Mouse (Mus musculus) limb, embryonic 14.5 days (tissue): Measurements from ENCODE around the gene 4931414P19Rik. TPM values are rescaled to one million over a fixed set of nuclear protein-coding genes. Genes with fewer than 3 reads are reported as not detected.
A peak's percentile ranks its signal among the peaks of the same experiment; 100 is the strongest.

Experiments used
- ATAC-seq: fragments of 200-750 bp; cut with Nextera tagmentation; 2 replicates; pipeline ENCODE4 v1.8.0; 2017; ENCODE audit warnings: low read depth, moderate number of reproducible peaks, moderate TSS enrichment; ENCODE audit not compliant: low FRiP score
- DNase-seq: peaks from one replicate; pipeline ENCODE4 v3.0.0-alpha.2; 2015; ENCODE audit warnings: low spot score
- H3K27ac ChIP-seq: fragments of 300-500 bp; sonication (generic); replicated peaks from 2 replicates; pipeline ENCODE4 v1.5.1; 2014; ENCODE audit warnings: low read depth, mild to moderate bottlenecking, low read length, moderate library complexity, mixed read lengths
- H3K27me3 ChIP-seq: fragments of 300-500 bp; sonication (generic); 2 replicates; pipeline ENCODE4 v1.6.1; 2014; ENCODE audit warnings: low read length, mixed read lengths; ENCODE audit not compliant: control insufficient read depth, insufficient read depth
- H3K36me3 ChIP-seq: fragments of 300-500 bp; sonication (generic); 2 replicates; pipeline ENCODE4 v1.6.1; 2014; ENCODE audit warnings: mild to moderate bottlenecking, low read length, moderate library complexity, mixed read lengths; ENCODE audit not compliant: control insufficient read depth, insufficient read depth
- H3K4me1 ChIP-seq: fragments of 300-500 bp; sonication (generic); 2 replicates; pipeline ENCODE4 v1.6.1; 2014; ENCODE audit warnings: antibody characterized with exemption, low read length, mixed read lengths; ENCODE audit not compliant: control insufficient read depth, insufficient read depth
- H3K4me2 ChIP-seq: fragments of 300-500 bp; sonication (generic); replicated peaks from 2 replicates; pipeline ENCODE4 v1.6.1; 2014; ENCODE audit warnings: low read depth, mild to moderate bottlenecking, low read length, moderate library complexity; ENCODE audit not compliant: severe bottlenecking
- H3K4me3 ChIP-seq: fragments of 300-500 bp; sonication (generic); replicated peaks from 2 replicates; pipeline ENCODE4 v1.5.1; 2014; ENCODE audit warnings: low read length
- H3K9ac ChIP-seq: fragments of 300-500 bp; sonication (generic); 2 replicates; pipeline ENCODE4 v1.6.1; 2014; ENCODE audit warnings: mild to moderate bottlenecking, low read depth, low read length, moderate library complexity; ENCODE audit not compliant: severe bottlenecking
- H3K9me3 ChIP-seq: fragments of 300-500 bp; sonication (generic); 2 replicates; pipeline ENCODE4 v1.6.1; 2016; ENCODE audit warnings: low read length; ENCODE audit not compliant: control insufficient read depth
- POLR2A ChIP-seq: fragments of 200-500 bp; IDR thresholded peaks from 2 replicates; pipeline ENCODE4 v1.8.0; 2012; ENCODE audit warnings: inconsistent platforms, mild to moderate bottlenecking, moderate library complexity, borderline replicate concordance; ENCODE audit not compliant: insufficient read depth, insufficient read length; ENCODE audit errors: extremely low read depth
- WGBS: fragments of 180-500 bp; shearing (Covaris S2); extraction: QIAGEN DNeasy Blood & Tissue Kit; methylation state at CpG from one replicate; pipeline ENCODE4 v1.1.7; 2014; 5-methylcytosine and 5-hydroxymethylcytosine counted together
- polyA plus RNA-seq, 2 experiments: library from polyadenylated mRNA; depleted of rRNA in 1 of 2; stranded (reverse) in 1 of 2; unstranded in 1 of 2; fragments of >200 nt; fragmentation: Nextera tagmentation in 1 of 2; extraction: Ambion mirVana in 1 of 2; gene quantifications; 2 replicates each; pipeline versions ENCODE4 v1.2.1 to v1.2.3; 2012 to 2014

The 4931414P19Rik gene
- polyA plus RNA-seq, 2 experiments: 4.4 to 14.0 TPM

DNA sequence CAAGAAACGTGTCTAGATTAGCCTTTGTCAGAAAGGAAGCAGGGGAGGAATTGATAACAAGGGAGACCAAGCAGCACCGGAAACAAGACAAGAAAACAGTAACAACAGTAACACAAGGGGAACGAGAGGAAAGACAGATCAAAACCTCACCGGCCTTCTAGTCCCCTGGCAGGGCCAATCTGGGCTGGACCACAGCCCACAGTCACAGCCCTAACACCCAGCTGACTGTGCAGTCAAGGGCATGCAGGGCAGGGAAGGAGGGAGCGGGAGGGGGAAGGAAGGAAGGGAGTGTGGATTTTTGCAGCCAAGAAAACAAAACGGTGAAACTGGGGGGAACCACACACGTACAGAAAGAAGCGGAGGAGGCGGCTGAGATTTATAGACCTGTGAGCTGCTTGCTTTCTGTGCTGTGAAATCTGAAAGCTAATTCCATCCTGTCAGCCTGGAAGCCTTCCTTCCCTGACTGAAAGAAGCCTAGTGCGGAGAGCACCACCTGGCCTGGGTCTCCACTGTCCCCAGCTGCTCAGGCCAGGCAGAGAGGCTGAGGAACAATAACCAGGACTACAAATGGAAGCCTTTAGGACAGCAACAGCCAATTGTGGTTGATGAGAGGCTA is 13.4 kb downstream of the 4931414P19Rik start:
- no peak for ATAC-seq
- WGBS: 59% methylated on average over 10 of the region's 10 CpGs
- DNase-seq: no peak
- Histone ChIP-seq H3K4me3 (no peak overlapping the region), H3K36me3 (peaks cover 28% of the 10 kb centered on the region; the same call in 1 of the 2 replicates), H3K27me3 (no peaks in the 10 kb centered on the region), H3K9me3 (no peaks in the 10 kb centered on the region), H3K27ac (no peak overlapping the region; the same call in 1 of the 2 replicates), H3K4me1 (no peaks in the 10 kb centered on the region), H3K9ac (peak overlapping the region; percentile 9; the same call in 1 of the 2 replicates), H3K4me2 (no peak overlapping the region)
- TF ChIP-seq POLR2A: no peak

DNA sequence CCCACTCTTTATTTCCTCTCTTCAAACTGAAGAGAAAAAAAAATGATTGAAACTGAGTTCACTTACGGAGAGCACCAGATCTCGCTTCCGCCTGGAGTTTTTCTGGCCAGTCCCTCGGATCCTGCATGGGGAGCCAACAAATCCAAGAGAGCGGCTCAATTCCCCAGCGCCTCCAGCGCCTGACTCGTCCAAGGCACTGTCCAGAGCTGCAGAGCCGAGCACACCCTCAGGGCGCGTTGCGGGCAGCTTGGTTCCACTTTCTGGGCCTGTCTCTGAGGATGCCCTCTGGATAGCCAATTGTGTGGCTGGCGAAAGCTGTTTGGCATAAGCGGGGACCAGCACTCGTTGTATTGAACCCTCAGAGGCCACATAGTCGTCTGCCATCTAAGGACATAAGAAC is 14.7 kb downstream of the 4931414P19Rik start:
- Histone ChIP-seq H3K4me1 (no peaks in the 10 kb centered on the region), H3K36me3 (peaks cover 33% of the 10 kb centered on the region), H3K4me2 (no peak overlapping the region), H3K27me3 (no peaks in the 10 kb centered on the region), H3K27ac (no peak overlapping the region), H3K9ac (no peak overlapping the region), H3K9me3 (no peaks in the 10 kb centered on the region), H3K4me3 (no peak overlapping the region)
- DNase-seq: no peak
- 89% methylated on average over 16 of the region's 16 CpGs for WGBS
- ATAC-seq: no peak
- no peak for TF ChIP-seq POLR2A

DNA sequence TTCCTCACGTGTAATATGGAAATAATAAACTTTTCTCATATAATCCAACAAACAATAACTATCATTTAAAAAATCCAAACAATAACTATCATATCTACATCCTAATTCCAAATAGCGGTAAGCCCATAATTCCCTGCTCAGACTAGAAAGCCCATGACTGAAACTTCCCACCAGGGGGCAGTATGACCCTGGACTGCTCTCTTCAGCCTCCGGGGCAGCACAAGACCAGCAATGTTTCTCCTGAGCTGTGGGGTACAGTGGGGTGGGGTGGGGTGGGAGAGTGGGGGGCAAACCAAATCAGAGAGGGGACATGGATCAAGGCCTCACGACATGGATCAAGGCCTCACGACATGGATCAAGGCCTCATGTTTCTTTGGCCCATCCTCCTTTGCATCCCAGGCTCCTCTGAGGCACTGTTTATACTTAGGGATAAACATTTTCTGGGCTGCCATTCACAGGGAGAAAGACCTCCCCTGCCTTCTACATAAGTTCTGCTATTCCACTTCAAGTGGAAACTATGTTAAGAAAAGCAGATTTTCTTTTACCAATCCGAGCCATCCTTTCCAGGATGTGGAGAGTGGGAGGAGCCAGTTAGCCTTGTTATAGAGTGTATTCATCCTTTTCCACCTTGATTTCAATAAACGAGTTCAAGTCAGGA is 22.0 kb downstream of the 4931414P19Rik start:
- no peaks in the 10 kb centered on the region for H3K27me3 ChIP-seq
- 44% methylated on average over 7 of the region's 7 CpGs for WGBS
- no peak overlapping the region for H3K9ac ChIP-seq
- DNase-seq (peak; percentile 79), ATAC-seq (peak; percentile 67)
- peaks cover 27% of the 10 kb centered on the region for H3K36me3 ChIP-seq
- no peaks in the 10 kb centered on the region for H3K9me3 ChIP-seq
- H3K4me3 ChIP-seq: no peak overlapping the region
- no peak for TF ChIP-seq POLR2A
- no peaks in the 10 kb centered on the region for H3K4me1 ChIP-seq
- H3K4me2 ChIP-seq: no peak overlapping the region
- H3K27ac ChIP-seq: no peak overlapping the region

DNA sequence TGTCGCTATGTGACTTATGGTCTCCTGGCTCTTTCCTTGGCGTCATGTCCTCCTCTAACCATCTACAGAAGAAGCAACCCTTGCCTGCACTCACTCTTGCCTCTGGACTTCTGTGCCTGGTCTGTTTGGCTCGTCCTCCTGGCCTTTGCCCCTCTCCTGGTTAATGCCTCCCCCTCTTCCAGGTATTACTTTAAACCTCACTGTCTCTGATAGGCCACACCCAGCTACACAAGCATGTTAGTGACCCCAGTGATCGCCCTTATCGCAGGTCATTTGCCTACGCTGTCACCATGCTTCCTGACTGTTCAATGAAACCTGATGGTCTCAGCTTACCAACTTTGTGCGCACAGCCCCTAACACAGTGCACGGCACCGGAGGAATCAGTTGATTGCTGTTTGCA is 23.3 kb downstream of the 4931414P19Rik start:
- no peak overlapping the region for H3K27ac ChIP-seq
- 92% methylated on average over 9 of the region's 9 CpGs for WGBS
- H3K4me3 ChIP-seq: no peak overlapping the region
- peaks cover 5% of the 10 kb centered on the region for H3K4me1 ChIP-seq
- peaks cover 27% of the 10 kb centered on the region for H3K36me3 ChIP-seq
- DNase-seq (no peak), ATAC-seq (no peak)
- no peak for TF ChIP-seq POLR2A
- H3K27me3 ChIP-seq: no peaks in the 10 kb centered on the region
- H3K9me3 ChIP-seq: no peaks in the 10 kb centered on the region
- H3K4me2 ChIP-seq: no peak overlapping the region
- no peak overlapping the region for H3K9ac ChIP-seq

DNA sequence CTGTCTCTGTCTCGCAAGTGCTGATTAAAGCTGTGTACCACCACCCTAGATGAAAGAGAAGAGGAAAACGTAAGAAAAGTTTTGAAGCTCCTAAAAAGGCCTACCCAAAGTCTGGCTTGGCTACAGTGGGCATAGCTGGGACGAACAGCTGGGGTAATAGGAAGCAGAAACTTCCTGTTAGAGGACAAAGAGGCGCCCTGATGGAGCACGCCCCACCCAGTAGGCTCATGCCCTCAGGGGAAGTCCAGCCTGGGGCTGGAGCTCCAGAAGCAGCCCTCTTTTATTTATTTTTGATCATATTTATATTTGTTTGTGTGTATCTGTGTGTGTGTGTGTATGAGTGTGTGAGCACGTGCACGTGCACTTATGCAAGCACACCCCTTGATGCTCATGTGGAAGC is 26.2 kb downstream of the 4931414P19Rik start:
- no peak for TF ChIP-seq POLR2A
- Histone ChIP-seq H3K4me1 (peaks cover 9% of the 10 kb centered on the region), H3K9me3 (no peaks in the 10 kb centered on the region), H3K4me3 (no peak overlapping the region), H3K27ac (no peak overlapping the region), H3K27me3 (no peaks in the 10 kb centered on the region), H3K36me3 (peaks cover 14% of the 10 kb centered on the region), H3K4me2 (no peak overlapping the region), H3K9ac (no peak overlapping the region)
- 81% methylated on average over 7 of the region's 7 CpGs for WGBS
- no peak for ATAC-seq
- DNase-seq: no peak
